Mouse (Mus musculus): Measurements from ENCODE around the gene Fam71b. TPM values are rescaled to one million over a fixed set of nuclear protein-coding genes. Genes with fewer than 3 reads are reported as not detected.
"Not testable (repeated sequence)": the region's sequence is repeated elsewhere in the genome, so short reads cannot be mapped to it uniquely, and the experiment has no call there.

Gene Fam71b
- total RNA-seq, 2 experiments from 2014 or later = not detected

DNA sequence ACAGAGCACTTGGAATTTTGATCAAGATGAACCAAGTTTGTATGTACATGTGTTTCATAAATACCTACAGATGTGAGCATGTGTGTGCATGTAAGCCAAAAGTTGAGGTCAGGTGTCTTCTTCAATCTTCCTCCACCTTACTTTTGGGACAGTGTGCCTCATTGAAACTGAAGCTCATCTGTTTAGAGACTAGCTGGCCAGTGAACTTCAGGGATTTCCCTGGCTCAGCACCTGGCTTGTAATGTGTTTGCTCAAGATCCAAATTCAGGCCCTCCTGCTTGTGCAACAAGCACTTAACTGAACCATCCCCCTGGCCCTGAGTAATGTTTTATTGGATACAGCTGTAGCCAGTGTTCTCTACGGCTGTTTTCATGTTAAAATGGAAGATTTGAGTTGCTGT, 22.1 kb downstream of the Fam71b start:
- DNase-seq (ENCODE audit: extremely low spot score in 1 of 2, low spot score in 2 of 2) = no peak
- intact Hi-C loops (cut with DNase I) = no loop called here

DNA sequence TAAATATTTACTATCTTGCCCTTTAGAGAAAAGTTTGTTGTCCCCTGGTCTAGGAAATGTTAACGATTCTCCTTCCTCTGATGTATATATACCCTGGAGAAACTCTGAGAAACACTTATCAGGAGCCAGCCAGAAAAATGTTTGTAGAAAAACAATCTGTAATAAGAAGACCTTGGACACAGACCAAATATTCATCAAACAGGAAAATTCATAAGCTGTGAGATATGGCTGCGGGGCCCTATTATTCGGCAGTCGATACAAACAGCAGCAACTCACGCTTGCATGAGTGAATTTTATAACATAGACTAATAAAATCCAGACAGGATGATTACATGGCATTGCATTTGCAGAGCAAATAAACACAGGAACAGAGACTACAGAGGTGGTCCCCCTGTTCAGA, 22.5 kb downstream of the Fam71b start:
- intact Hi-C loops (cut with DNase I) = no loop called here
- DNase-seq (ENCODE audit: extremely low spot score in 1 of 2, low spot score in 2 of 2) = no peak

DNA sequence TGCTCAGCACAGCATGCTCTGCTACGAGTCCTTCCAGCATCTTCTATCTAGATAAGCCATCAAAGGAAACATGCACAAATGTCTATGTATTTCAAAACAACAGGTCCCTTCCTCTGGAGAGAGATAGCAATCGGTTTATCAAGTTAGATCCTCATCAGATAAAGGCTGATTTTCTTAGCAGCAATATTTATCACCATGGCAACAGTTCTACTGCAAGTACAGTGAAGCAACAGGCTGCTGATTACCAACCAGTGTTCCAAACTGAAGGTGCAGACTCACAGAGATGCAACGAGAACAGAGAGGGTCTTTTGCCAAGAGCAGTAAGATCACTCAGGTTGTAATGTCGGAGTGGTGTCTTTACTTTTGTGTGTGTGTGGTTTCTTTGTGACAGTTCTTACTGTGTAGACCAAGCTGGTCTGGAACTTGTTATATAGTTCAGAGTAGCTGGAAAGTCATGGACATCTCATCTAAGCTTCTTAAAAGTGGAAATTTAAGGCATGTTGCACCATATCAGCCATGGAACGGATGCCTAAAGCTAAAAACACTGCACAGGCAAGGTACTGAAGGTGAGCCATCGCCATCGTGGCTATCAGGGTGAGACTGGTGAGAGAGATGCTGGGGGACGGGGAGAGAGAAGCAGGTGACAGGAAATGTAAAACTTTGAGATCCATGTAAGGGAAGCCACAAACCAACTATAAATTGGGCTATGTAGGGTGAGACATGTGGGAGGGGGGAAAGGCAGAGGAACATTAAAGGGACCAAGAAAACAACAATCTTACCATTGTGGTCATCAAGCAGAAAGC, 24.9 kb downstream of the Fam71b start:
- DNase-seq (ENCODE audit: extremely low spot score in 1 of 2, low spot score in 2 of 2) = no peak
- intact Hi-C loops (cut with DNase I) = no loop called here

- intact Hi-C loops (cut with DNase I); DNase-seq (ENCODE audit: extremely low spot score in 1 of 2, low spot score in 2 of 2): not testable (repeated sequence)
Observed at GRCm38 (mm10) chr11:46428131-46428530, 31.8 kb downstream of the Fam71b start.

DNA sequence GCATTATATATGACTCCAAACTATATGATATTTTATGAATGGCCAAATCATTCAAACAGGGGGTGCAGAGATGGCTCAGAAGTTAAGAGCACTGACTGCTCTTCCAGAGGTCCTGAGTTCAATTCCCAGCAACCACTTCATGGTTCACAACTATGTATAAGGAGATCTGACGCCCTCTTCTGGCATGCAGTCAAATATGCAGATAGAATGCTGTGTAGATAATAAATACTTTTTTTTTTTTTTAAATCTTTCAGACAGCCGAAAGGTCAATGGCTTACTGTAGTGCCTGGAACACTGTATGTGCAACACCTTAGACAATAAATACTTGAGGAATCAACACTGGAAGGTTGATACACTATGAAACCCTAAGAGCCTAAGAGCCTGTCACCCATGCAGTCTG, 33.8 kb downstream of the Fam71b start:
- DNase-seq (ENCODE audit: extremely low spot score in 1 of 2, low spot score in 2 of 2) = no peak
- intact Hi-C loops (cut with DNase I) = loop anchor here (5.0 kb wide), 1 partner anchor 153 kb away; no protein-coding TSS in a partner anchor

DNA sequence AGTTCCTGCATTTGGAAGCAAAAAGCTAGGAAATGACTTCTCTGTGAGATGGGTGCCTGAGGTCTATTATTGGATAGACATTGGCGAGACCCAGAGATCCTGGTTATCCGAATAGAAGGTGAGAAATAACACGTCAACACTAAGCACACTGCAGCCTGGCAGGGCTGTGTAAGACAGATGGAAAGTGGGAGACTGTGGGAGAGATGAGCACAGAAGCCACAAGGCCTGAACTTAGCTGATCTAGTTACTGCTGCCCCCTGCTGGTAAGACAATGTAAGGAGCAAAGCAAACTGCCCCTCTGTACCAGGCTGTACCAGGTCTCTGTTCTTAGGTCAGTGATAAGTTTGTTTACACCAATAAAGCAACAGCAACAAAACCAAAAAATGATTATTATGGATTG, 34.8 kb downstream of the Fam71b start:
- intact Hi-C loops (cut with DNase I) = loop anchor here (5.0 kb wide), 1 partner anchor 154 kb away; no protein-coding TSS in a partner anchor
- peak; percentile 80 to 85 for DNase-seq (ENCODE audit: extremely low spot score in 1 of 2, low spot score in 2 of 2)

DNA sequence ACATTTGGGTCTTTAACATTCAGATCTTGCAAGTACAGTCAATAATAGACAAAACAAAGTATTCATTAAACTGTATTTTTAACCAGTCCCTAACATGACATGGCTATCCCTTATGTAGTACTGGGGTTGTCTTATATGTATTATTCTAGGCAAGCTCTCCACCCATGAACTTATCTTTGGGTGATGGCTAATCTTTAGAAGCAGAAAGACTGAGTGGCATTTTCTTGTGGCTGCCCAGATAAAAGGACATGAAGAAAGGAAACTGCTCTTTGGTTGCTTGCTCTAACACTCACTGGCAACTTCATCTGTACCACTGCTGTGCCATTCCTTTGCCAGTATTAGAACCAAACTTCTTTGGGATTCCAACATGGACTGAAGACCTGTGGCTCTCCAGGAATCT, 39.0 kb downstream of the Fam71b start:
- DNase-seq (ENCODE audit: extremely low spot score in 1 of 2, low spot score in 2 of 2) = no peak
- intact Hi-C loops (cut with DNase I) = no loop called here

DNA sequence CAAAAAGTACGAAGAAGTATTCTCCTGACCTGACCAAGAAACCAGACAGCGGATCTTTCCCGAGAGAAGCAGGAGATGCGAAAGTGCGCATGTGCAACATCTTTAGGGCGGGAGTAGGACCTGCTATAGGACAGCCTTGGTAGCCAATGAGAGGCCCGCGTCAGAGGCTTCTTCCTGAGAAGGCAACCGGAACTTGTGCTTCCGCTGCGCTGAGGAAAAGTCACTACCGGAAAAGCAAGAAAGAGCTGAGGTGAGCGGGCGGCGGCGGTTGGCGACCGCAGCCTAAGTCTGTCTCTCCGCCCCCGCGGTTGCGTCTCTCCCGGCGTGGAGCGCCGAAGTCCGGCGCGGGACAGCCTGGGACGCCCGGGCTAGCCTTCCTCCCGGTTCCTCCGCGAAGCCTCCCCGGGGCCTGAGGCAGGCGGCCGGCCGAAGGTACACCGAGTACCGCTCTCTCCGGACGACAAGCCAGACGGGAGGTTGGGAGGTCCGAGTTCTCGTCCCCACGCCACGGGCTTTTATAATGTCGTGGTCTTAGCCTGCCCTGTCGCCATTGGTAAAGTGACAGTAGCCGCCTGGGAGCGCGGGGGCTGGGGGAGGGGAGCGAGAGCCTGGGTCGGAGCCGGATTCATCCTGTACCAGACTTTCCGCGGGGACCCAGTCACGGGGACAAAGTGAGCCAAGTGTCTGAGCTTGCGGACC, 40.5 kb downstream of the Fam71b start, which contains the start of gene Med7:
Gene Med7 (plus strand): TSS at position 166 of the 699 bp plus-strand sequence.
- intact Hi-C loops (cut with DNase I) = loop anchor here (2.0 kb wide), 1 partner anchor 128 kb away; no protein-coding TSS in a partner anchor
- DNase-seq (ENCODE audit: extremely low spot score in 1 of 2, low spot score in 2 of 2) = peak; percentile 95 to 97

DNA sequence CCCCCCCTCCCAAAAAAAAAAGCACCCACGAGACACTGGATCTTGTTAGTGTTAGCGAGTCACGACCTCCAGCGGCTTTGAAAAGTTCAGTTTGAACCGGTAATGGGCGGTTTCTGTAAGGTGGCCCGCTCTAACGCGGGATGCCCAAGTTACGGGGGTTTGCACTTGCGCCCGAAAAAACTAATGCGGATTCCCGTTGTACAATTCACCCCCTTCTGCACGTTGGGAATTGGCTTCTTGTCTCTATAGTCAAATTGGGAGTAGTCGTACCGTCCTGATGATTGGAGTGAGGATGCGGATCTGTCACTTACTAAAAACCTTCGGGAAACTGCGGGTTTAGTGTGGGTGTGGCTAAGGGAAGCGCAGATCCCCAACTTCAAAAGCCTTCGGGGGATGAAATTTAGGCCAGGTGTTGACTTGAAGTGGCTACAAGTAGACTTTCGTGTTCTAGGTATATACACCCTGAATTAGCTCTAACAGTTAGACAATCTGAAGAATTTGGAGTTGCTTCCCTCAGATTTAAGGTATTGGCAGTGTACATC, 41.2 kb downstream of the Fam71b start:
- intact Hi-C loops (cut with DNase I) = loop anchor here (2.0 kb wide), 1 partner anchor 129 kb away; no protein-coding TSS in a partner anchor
- DNase-seq (ENCODE audit: extremely low spot score in 1 of 2, low spot score in 2 of 2) = peak in 1 of 2 experiments; percentile 4

DNA sequence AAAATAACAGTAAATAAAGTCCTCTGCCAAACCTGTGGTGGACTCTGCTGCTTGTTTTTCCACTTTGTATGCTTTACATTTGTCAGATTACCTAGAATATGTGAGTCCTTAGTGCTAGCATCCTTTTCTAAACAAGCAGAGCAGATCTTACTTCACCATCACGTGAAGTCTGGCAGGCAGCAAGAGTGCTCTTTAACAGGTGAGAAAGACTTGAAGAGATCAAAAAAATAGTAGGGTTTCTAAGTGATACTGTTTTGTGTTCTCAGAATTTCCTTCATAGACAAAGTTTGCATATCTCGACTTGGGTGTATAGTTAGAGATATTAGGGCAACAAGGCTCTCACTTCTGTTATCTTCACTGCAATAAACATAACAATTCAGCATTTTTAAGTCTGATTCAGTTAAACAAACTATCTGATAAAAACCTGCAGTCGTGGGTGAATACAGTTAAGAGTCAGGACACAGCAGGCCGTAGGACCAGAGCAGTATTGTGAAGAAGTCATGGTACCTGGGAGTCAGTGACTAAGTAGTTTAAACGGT, 42.7 kb downstream of the Fam71b start:
- intact Hi-C loops (cut with DNase I) = no loop called here
- no peak for DNase-seq (ENCODE audit: extremely low spot score in 1 of 2, low spot score in 2 of 2)

GRCm38 (mm10) chr11:46441774-46442173, 45.4 kb downstream of the Fam71b start:
- DNase-seq (ENCODE audit: extremely low spot score in 1 of 2, low spot score in 2 of 2) = no peak
- intact Hi-C loops (cut with DNase I) = loop anchor here (10.0 kb wide), 2 partner anchors 193 to 293 kb away; partner anchors contain the start of gene Havcr1

DNA sequence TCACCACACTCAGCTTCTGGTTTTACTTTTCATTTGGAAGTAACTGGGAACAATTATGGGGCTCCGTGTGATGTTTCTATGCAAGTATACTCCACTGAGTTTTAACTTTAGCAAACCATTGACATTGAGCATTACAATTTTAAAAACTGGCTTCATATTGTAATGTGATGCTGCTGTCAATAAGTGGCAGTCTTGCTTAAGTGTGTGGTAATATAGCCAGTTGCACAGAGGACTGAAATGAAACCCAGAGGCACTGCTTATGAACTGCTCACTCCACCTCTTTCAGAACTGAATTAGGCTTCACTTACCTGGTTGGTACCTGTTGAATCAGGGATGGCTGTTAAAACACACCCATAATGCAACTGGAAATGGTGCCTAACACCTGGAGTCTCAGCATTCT, 46.8 kb downstream of the Fam71b start:
- intact Hi-C loops (cut with DNase I) = loop anchor here (10.0 kb wide), 2 partner anchors 192 to 292 kb away; partner anchors contain the start of gene Havcr1
- DNase-seq (ENCODE audit: extremely low spot score in 1 of 2, low spot score in 2 of 2) = no peak

GRCm38 (mm10) chr11:46443979-46444378, 47.6 kb downstream of the Fam71b start:
- intact Hi-C loops (cut with DNase I) = loop anchor here (10.0 kb wide), 2 partner anchors 191 to 291 kb away; partner anchors contain the start of gene Havcr1

DNA sequence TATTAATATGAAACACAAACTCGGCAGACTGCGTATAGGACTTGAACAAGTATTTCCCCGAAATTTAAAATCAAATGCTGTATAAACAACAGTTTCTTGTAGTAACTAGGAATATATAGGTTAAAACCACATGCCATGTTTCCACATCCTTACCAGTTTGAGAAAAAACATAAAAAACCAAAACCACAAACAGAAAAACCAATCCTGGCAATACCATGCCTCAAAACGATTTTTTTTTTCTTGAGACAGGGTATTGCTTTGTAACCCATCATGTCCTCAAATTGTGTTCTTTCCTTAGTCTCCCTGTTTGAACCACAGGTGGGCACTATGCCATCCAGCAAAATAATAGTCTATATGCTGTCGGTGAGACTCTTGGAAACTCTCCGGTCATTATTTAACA, 49.8 kb downstream of the Fam71b start:
- no peak for DNase-seq (ENCODE audit: extremely low spot score in 1 of 2, low spot score in 2 of 2)
- intact Hi-C loops (cut with DNase I) = loop anchor here (10.0 kb wide), 2 partner anchors 189 to 289 kb away; partner anchors contain the start of gene Havcr1

More at GRCm38 (mm10) chr11:46443979-46444378, 47.6 kb downstream of the Fam71b start:
- DNase-seq (ENCODE audit: extremely low spot score in 1 of 2, low spot score in 2 of 2) = no peak

- DNase-seq (ENCODE audit: extremely low spot score in 1 of 2, low spot score in 2 of 2) = no peak
- intact Hi-C loops (cut with DNase I) = loop anchor here (10.0 kb wide), 2 partner anchors 187 to 287 kb away; partner anchors contain the start of gene Havcr1
Observed at GRCm38 (mm10) chr11:46447644-46448484, 51.5 kb downstream of the Fam71b start.

- intact Hi-C loops (cut with DNase I) = loop anchor here (10.0 kb wide), 2 partner anchors 185 to 285 kb away; partner anchors contain the start of gene Havcr1
- no peak for DNase-seq (ENCODE audit: extremely low spot score in 1 of 2, low spot score in 2 of 2)
Observed at GRCm38 (mm10) chr11:46449461-46450080, 53.2 kb downstream of the Fam71b start.

DNA sequence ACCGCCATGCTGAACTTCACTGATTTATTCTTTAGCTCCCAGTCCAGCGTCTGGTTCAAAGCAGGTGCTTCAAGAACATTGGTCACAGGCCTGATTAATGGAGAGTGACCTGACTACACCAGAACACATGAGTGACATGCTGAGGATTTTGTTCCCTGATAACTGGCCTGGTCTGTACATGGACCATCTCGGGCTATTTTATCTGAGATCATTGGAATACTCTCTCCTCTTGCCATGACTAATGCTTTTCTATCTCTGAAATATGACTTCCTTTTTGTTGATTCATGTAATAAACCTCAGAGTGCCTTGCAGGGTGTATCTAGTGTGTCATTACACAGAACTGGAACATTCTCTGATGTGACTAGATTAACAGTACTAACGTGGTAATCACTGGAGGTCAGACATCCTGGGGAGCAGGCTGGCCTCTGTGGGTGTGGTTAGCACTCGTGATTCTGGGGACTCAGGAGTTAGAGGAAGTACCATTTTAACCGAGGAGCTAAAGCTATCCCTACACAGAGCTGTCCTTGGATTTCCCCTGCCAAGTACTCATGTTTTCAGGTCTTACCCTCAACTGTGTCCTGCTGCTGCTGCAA, 58.2 kb downstream of the Fam71b start, which contains the start of gene Havcr2:
Gene Havcr2 (plus strand): TSS at position 483 of the 593 bp plus-strand sequence.
- DNase-seq (ENCODE audit: extremely low spot score in 1 of 2, low spot score in 2 of 2) = no peak
- intact Hi-C loops (cut with DNase I) = no loop called here

All from left cerebral cortex, postnatal 10 days (tissue).